Mouse (Mus musculus) forebrain, embryonic 16.5 days (tissue): ENCODE measurements around the gene Phactr1. TPM values are rescaled to one million over a fixed set of nuclear protein-coding genes. Genes with fewer than 3 reads are reported as not detected.

Experiments used
- ATAC-seq: fragments of 200-750 bp; cut with Nextera tagmentation; 2 replicates; pipeline ENCODE4 v1.8.0; 2017; ENCODE audit warnings: mild to moderate bottlenecking, moderate library complexity
- H3K27ac ChIP-seq: fragments of 300-500 bp; sonication (generic); 2 replicates; pipeline ENCODE4 v1.5.1; 2014; ENCODE audit warnings: low read length, control low read depth
- H3K27me3 ChIP-seq: fragments of 300-500 bp; sonication (generic); replicated peaks from 2 replicates; pipeline ENCODE4 v1.6.1; 2014; ENCODE audit warnings: low read length; ENCODE audit not compliant: control insufficient read depth, insufficient read depth
- H3K36me3 ChIP-seq: fragments of 300-500 bp; sonication (generic); 2 replicates; pipeline ENCODE4 v1.6.1; 2014; ENCODE audit not compliant: control insufficient read depth, insufficient read depth
- H3K4me1 ChIP-seq: fragments of 300-500 bp; sonication (generic); replicated peaks from 2 replicates; pipeline ENCODE4 v1.6.1; 2014; ENCODE audit warnings: low read length; ENCODE audit not compliant: control insufficient read depth, insufficient read depth
- H3K4me2 ChIP-seq: fragments of 300-500 bp; sonication (generic); 2 replicates; pipeline ENCODE4 v1.6.1; 2014; ENCODE audit warnings: mild to moderate bottlenecking, low read length, control low read depth
- H3K4me3 ChIP-seq: fragments of 300-500 bp; sonication (generic); replicated peaks from 2 replicates; pipeline ENCODE4 v1.5.1; 2014; ENCODE audit warnings: mild to moderate bottlenecking, low read length, control low read depth
- H3K9ac ChIP-seq: fragments of 300-500 bp; sonication (generic); replicated peaks from 2 replicates; pipeline ENCODE4 v1.6.1; 2014; ENCODE audit warnings: low read depth, low read length, control low read depth
- H3K9me3 ChIP-seq: fragments of 300-500 bp; sonication (generic); 2 replicates; pipeline ENCODE4 v1.6.1; 2016; ENCODE audit warnings: low read length; ENCODE audit not compliant: control insufficient read depth
- WGBS: fragments of 180-500 bp; shearing (Covaris S2); extraction: QIAGEN DNeasy Blood & Tissue Kit; methylation state at CpG from one replicate; pipeline ENCODE4 v1.1.7; 2014; 5-methylcytosine and 5-hydroxymethylcytosine counted together
- polyA plus RNA-seq: library from polyadenylated mRNA; unstranded; fragments of >200 nt; fragmentation: Nextera tagmentation; extraction: Ambion mirVana; gene quantifications from 2 replicates; pipeline ENCODE4 v1.2.1, GENCODE M21; 2015

Phactr1 gene
- polyA plus RNA-seq, 1 experiment from 2014 or later = 82.7 TPM

GRCm38 (mm10) chr13:42878346-42878745 is 197.9 kb downstream of the Phactr1 start:
- Histone ChIP-seq H3K9me3 (no peaks in the 10 kb centered on the region), H3K4me3 (no peak overlapping the region), H3K4me2 (no peak overlapping the region), H3K27me3 (no peaks in the 10 kb centered on the region), H3K9ac (no peak overlapping the region), H3K36me3 (no peaks in the 10 kb centered on the region), H3K27ac (no peak overlapping the region), H3K4me1 (no peaks in the 10 kb centered on the region)
- ATAC-seq = no peak
- WGBS = 45% methylated on average over 2 of the region's 2 CpGs

DNA sequence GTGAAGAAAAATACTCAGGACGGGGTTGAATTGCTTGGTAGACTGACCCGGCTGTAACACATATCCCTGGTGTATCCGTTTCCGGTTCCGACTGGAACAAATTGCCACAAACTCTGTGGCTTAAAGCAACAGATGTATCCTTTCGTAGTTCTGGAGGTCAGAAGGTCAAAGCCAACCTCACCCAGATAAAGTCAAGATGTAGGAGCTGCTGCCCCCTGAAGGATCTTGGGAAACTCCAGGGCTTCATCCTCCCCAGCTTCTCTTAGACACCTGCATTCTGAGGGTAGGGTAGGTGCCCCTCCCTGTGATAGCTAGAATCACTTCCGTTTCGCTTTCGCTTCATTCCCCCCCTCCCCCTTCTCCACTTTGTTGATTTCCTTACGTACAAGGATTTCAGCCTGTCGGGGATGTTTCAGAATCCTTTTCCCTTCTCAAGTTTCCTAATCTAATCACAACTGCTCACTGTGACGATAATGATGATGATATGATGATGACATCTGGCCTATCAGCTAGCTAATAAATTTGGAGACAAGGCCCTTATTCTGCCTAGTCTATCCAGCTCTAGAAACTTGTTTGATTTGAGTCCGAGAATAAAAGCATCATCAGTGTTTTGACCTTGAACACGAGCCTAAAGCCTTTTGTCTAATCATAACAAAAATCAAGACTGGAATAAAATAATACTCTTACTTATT is 203.8 kb downstream of the Phactr1 start:
- Histone ChIP-seq H3K4me3 (no peak overlapping the region), H3K36me3 (no peaks in the 10 kb centered on the region), H3K27me3 (no peaks in the 10 kb centered on the region), H3K27ac (no peak overlapping the region), H3K4me2 (no peak overlapping the region), H3K9me3 (no peaks in the 10 kb centered on the region), H3K9ac (no peak overlapping the region), H3K4me1 (no peaks in the 10 kb centered on the region)
- no peak for ATAC-seq
- 77% methylated on average over 14 of the region's 14 CpGs for WGBS

DNA sequence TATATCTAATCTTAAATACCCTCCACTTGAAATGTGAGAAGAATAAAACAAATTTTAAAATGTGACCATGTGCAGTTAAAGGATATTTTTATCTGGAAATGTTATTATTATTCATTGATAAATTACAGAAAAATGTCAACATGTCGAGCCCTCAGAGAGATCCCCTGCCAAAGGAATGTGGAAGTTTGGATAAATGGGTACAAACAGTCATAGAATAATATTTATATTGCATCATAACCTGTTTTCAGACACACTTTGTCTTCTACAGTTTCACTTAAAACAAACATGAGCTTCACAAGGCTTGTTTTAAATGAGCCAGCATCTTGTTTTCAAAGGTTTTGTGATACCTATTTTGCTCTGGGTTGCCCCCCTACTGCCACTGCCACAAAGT is 204.3 kb downstream of the Phactr1 start:
- H3K4me2 ChIP-seq = no peak overlapping the region
- 87% methylated on average over 1 of the region's 1 CpGs for WGBS
- no peaks in the 10 kb centered on the region for H3K36me3 ChIP-seq
- no peak overlapping the region for H3K27ac ChIP-seq
- no peak overlapping the region for H3K4me3 ChIP-seq
- 0 out of 2 replicates have a peak, but pooled peaks cover under 1% of the 10 kb centered on the region for H3K4me1 ChIP-seq
- no peaks in the 10 kb centered on the region for H3K27me3 ChIP-seq
- no peak for ATAC-seq
- H3K9me3 ChIP-seq = no peaks in the 10 kb centered on the region
- no peak overlapping the region for H3K9ac ChIP-seq

DNA sequence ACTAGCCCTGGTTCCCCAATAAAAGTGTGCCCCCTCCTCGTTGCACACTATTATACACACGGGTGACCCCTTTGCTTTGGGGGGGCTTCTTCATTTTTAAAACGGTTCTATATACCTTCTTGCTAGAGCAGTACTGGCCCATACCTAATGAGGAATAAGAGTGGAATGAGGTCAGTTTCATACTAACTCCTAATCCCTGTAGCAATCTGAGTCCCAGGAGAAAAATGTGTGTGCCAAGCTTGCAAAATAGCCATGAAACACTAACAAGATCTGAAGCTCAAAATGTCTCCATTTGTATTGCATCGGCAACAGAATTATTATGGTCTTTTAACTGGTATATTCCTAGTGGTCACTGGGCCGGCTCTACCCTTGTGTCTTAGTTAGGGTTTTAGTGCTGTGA is 207.3 kb downstream of the Phactr1 start:
- no peak for ATAC-seq
- no peak overlapping the region for H3K9ac ChIP-seq
- peaks cover 10% of the 10 kb centered on the region for H3K4me1 ChIP-seq
- H3K27ac ChIP-seq = no peak overlapping the region
- no peaks in the 10 kb centered on the region for H3K27me3 ChIP-seq
- 90% methylated on average over 5 of the region's 5 CpGs for WGBS
- H3K36me3 ChIP-seq = no peaks in the 10 kb centered on the region
- no peak overlapping the region for H3K4me2 ChIP-seq
- H3K9me3 ChIP-seq = no peaks in the 10 kb centered on the region
- no peak overlapping the region for H3K4me3 ChIP-seq

DNA sequence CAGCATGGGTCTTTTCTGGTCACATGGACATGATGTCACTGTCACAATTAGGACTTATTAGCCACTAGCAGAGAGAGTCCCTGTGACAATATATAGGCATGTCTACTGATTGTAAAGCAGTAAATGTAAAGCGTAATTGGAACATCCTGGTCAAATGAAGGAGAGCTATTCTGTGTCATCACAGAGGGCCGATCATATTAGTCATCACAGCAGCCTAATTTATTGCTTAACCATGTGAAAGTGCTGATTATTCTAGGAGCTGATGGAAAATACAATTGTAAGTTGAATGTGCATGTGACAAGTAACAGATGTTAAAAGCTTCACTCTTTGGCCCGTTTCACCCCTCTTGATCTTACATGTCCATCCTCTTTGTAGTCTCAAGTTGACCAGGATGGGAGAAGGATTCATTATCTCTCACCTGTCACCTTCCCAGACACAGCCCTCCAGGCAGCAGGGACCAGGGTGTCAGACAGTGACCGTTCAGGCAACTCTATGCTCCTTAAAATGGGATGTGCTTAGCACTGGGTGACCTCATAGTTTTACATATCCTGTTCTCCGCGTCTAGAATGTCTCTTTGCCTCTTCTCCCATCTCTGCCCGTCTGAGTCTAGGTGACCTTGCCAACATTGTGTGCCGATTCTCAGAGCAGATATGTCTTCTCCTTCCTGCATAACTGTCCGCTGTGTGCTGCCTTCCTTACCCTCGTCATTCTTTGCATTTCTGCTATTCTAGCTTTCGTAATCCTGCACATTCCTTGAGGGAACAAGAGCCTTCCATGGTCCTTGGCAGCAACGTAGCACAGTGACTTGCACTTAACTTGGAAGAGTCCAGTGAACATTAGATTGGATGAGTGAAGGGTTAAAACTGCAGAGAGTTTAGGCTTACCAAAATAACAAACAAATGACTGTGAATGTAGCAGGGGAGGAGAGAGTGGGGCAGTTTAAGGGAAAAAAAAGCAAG is 209.4 kb downstream of the Phactr1 start:
- H3K9ac ChIP-seq = no peak overlapping the region
- no peak overlapping the region for H3K4me2 ChIP-seq
- H3K36me3 ChIP-seq = no peaks in the 10 kb centered on the region
- no peaks in the 10 kb centered on the region for H3K9me3 ChIP-seq
- no peak overlapping the region for H3K4me3 ChIP-seq
- no peak for ATAC-seq
- WGBS = 83% methylated on average over 12 of the region's 12 CpGs
- no peaks in the 10 kb centered on the region for H3K27me3 ChIP-seq
- no peak overlapping the region for H3K27ac ChIP-seq
- H3K4me1 ChIP-seq = peaks cover 10% of the 10 kb centered on the region

DNA sequence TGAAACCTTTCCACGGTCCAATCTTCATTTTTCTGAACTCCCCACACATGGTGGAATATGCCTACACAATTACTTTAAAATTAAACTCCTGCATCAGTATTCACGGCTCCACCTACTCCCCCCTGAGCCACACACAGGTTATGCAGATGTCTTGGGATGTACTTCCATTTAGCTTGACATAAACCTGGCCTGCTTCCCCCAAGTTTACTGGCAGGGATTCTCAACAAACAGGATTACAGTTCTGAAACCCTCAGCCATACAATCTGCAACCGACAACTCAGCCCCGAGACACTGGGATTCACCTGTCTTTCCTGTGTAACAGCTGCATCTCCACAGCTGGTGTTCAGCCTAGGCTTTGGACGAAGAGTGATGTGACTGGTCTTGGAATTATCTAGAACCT is 210.2 kb downstream of the Phactr1 start:
- H3K4me3 ChIP-seq = no peak overlapping the region
- H3K27ac ChIP-seq = no peak overlapping the region
- no peaks in the 10 kb centered on the region for H3K36me3 ChIP-seq
- H3K4me1 ChIP-seq = peaks cover 10% of the 10 kb centered on the region
- no peaks in the 10 kb centered on the region for H3K27me3 ChIP-seq
- WGBS = 59% methylated on average over 5 of the region's 5 CpGs
- no peak overlapping the region for H3K4me2 ChIP-seq
- no peak overlapping the region for H3K9ac ChIP-seq
- no peak for ATAC-seq
- H3K9me3 ChIP-seq = no peaks in the 10 kb centered on the region

- no peak for ATAC-seq
- H3K9ac ChIP-seq = no peak overlapping the region
- H3K4me3 ChIP-seq = no peak overlapping the region
- no peaks in the 10 kb centered on the region for H3K9me3 ChIP-seq
- WGBS = 89% methylated on average over 10 of the region's 10 CpGs
- H3K36me3 ChIP-seq = no peaks in the 10 kb centered on the region
- H3K27ac ChIP-seq = 0 out of 2 replicates have a peak overlapping the region, but pooled peaks have one; percentile 32
- H3K4me1 ChIP-seq = peaks cover 10% of the 10 kb centered on the region
- H3K4me2 ChIP-seq = no peak overlapping the region
- no peaks in the 10 kb centered on the region for H3K27me3 ChIP-seq
These were observed 213.6 kb downstream of the Phactr1 start for GRCm38 (mm10) chr13:42894016-42894415.

- ATAC-seq = no peak
- 82% methylated on average over 12 of the region's 12 CpGs for WGBS
These were observed 214.2 kb downstream of the Phactr1 start for GRCm38 (mm10) chr13:42894598-42894997.

DNA sequence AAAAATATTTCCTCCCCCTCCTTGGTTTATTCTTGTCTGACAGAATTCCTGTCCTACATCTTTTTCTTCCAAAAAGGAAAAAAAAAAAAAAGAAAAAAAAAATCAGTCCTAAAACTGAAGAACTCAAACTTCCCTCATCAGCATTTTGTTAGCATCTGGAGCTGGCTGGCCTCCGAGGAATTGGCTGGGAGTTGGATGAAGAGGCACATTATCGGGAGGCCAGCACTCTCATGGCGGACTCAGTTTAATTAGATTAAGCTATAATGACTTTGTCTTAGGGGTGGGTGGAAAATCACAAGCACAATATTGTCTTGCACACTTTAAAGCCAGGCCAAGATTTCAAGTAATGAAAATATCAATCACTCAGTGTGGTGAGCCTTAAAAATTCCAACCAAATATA is 215.6 kb downstream of the Phactr1 start:
- H3K4me2 ChIP-seq = no peak overlapping the region
- H3K9me3 ChIP-seq = no peaks in the 10 kb centered on the region
- no peaks in the 10 kb centered on the region for H3K4me1 ChIP-seq
- 30% methylated on average over 3 of the region's 3 CpGs for WGBS
- H3K27ac ChIP-seq = no peak overlapping the region
- H3K36me3 ChIP-seq = no peaks in the 10 kb centered on the region
- no peak overlapping the region for H3K9ac ChIP-seq
- no peak for ATAC-seq
- H3K27me3 ChIP-seq = no peaks in the 10 kb centered on the region
- no peak overlapping the region for H3K4me3 ChIP-seq

More at GRCm38 (mm10) chr13:42894598-42894997, 214.2 kb downstream of the Phactr1 start:
- Histone ChIP-seq H3K4me1 (peaks cover 10% of the 10 kb centered on the region), H3K4me2 (no peak overlapping the region), H3K9me3 (no peaks in the 10 kb centered on the region), H3K36me3 (no peaks in the 10 kb centered on the region), H3K4me3 (no peak overlapping the region), H3K9ac (no peak overlapping the region), H3K27ac (0 out of 2 replicates have a peak overlapping the region, but pooled peaks have one; percentile 32), H3K27me3 (no peaks in the 10 kb centered on the region)
